ENCODE assay signal across 17 mouse cellular contexts in genomic region chr4:129510723-129511412, GRCm38 (mm10). TPM values are rescaled to one million over a fixed set of nuclear protein-coding genes. Genes with fewer than 3 reads are reported as not detected.
DNase-seq lines count a peak whose midpoint lies in the region; ATAC-seq lines count a peak whose summit lies in the region.
"Had no signal": no experiment of that assay in that cellular context is flagged by ENCODE, and none has a peak within 500 bp of the region (broad histone marks: within the 10 kb centered on the region; RNA-seq: fewer than 3 reads in every experiment).

No protein-coding gene starts in this region.

- H3K4me1 ChIP-seq in neural tube, embryonic 11.5 days (ENCODE audit: control insufficient read depth, insufficient read depth, low read length), result peaks cover 23% of the 10 kb centered on the region
- H3K4me1 ChIP-seq in hindbrain, embryonic 15.5 days (replicated peaks), result peaks cover 42% of the 10 kb centered on the region
- peaks cover 64% of the 10 kb centered on the region for H3K4me1 ChIP-seq in neural tube, embryonic 13.5 days (replicated peaks)

- H3K4me2 ChIP-seq in neural tube, embryonic 11.5 days (ENCODE audit: low read depth), result no peak overlapping the region; the same call in 1 of the 2 replicates
- no peak overlapping the region for H3K4me2 ChIP-seq in hindbrain, embryonic 15.5 days
- H3K4me2 ChIP-seq in neural tube, embryonic 13.5 days, result peak overlapping the region; percentile 3; the same call in 1 of the 2 replicates

- H3K36me3 ChIP-seq in neural tube, embryonic 11.5 days (ENCODE audit: control insufficient read depth, insufficient read depth, low read length), result 0 out of 2 replicates have a peak, but pooled peaks cover 2% of the 10 kb centered on the region
- H3K36me3 ChIP-seq in hindbrain, embryonic 15.5 days, result 0 out of 2 replicates have a peak, but pooled peaks cover 5% of the 10 kb centered on the region
- peaks cover 11% of the 10 kb centered on the region for H3K36me3 ChIP-seq in neural tube, embryonic 13.5 days

- 0 out of 2 replicates have a peak overlapping the region, but pooled peaks have one; percentile 18 for H3K9ac ChIP-seq in neural tube, embryonic 11.5 days (ENCODE audit: low read length)
- H3K9ac ChIP-seq in hindbrain, embryonic 15.5 days, result no peak overlapping the region
- H3K9ac ChIP-seq in neural tube, embryonic 13.5 days, result no peak overlapping the region

- H3K4me3 ChIP-seq in neural tube, embryonic 11.5 days (ENCODE audit: low read depth, low read length), result no peak overlapping the region
- no peak overlapping the region for H3K4me3 ChIP-seq in hindbrain, embryonic 15.5 days
- no peak overlapping the region for H3K4me3 ChIP-seq in neural tube, embryonic 13.5 days
- H3K4me3 ChIP-seq: myocyte had no signal

- 49% methylated on average over 6 of the region's 6 CpGs for WGBS in neural tube, embryonic 11.5 days
- 29% methylated on average over 6 of the region's 6 CpGs for WGBS in hindbrain, embryonic 15.5 days
- WGBS in neural tube, embryonic 13.5 days, result 41% methylated on average over 6 of the region's 6 CpGs

- H3K27ac ChIP-seq in neural tube, embryonic 11.5 days (ENCODE audit: low read depth, low read length), result peak overlapping the region; percentile 83
- H3K27ac ChIP-seq in hindbrain, embryonic 15.5 days (replicated peaks), result peak overlapping the region; percentile 66
- peak overlapping the region; percentile 82 for H3K27ac ChIP-seq in neural tube, embryonic 13.5 days (replicated peaks)

- DNase-seq in neural tube, embryonic 11.5 days (ENCODE audit: low spot score), result no peak
- DNase-seq in neural tube, embryonic 10.5 days (ENCODE audit: extremely low spot score, low spot score), result no peak
- peak; percentile 34 for DNase-seq in embryo, embryonic 9.5 days (ENCODE audit: extremely low spot score)
- DNase-seq in kidney, postnatal 36 days, result no peak
- DNase-seq: cerebellum, adult 11-12 months; kidney, postnatal 25 days; lung, adult 2 months; right cerebral cortex, postnatal 4 days; thymus, postnatal 14 days had no signal

- ATAC-seq in neural tube, embryonic 11.5 days (ENCODE audit: insufficient read depth, low FRiP score, low TSS enrichment), result no peak
- ATAC-seq in hindbrain, embryonic 15.5 days (ENCODE audit: low FRiP score, low read depth), result no peak
- no peak for ATAC-seq in neural tube, embryonic 13.5 days (ENCODE audit: low read depth)
- no peak for ATAC-seq in erythroblast, adult 5-6 weeks (replicated peaks; ENCODE audit: low FRiP score, poor library complexity, severe bottlenecking)
- no peak for ATAC-seq in frontal cortex, adult (ENCODE audit: low TSS enrichment)

- H3K27me3 ChIP-seq in neural tube, embryonic 11.5 days (ENCODE audit: control insufficient read depth, insufficient read depth, low read length), result no peaks in the 10 kb centered on the region
- H3K27me3 ChIP-seq in hindbrain, embryonic 15.5 days, result no peaks in the 10 kb centered on the region
- no peaks in the 10 kb centered on the region for H3K27me3 ChIP-seq in neural tube, embryonic 13.5 days

- no peaks in the 10 kb centered on the region for H3K9me3 ChIP-seq in neural tube, embryonic 11.5 days (ENCODE audit: control insufficient read depth, low read length)
- H3K9me3 ChIP-seq in hindbrain, embryonic 15.5 days, result no peaks in the 10 kb centered on the region
- H3K9me3 ChIP-seq in neural tube, embryonic 13.5 days, result no peaks in the 10 kb centered on the region

RNA-seq across cellular contexts. Expression of gene Marcksl1, which starts 2.5 kb away (rescaled TPM):
- 1,866 and 1,920 TPM in 2 replicates for polyA plus RNA-seq in neural tube, embryonic 11.5 days (2014; fragmentation: Nextera tagmentation; extraction: Ambion mirVana)
- polyA plus RNA-seq in hindbrain, embryonic 15.5 days (2015; fragmentation: Nextera tagmentation; extraction: Ambion mirVana), result 1,671 and 1,849 TPM in 2 replicates
- polyA plus RNA-seq in neural tube, embryonic 13.5 days (2015; fragmentation: Nextera tagmentation; extraction: Ambion mirVana), result 1,745 and 1,831 TPM in 2 replicates
- total RNA-seq in erythroblast, adult 5-6 weeks (2015; ENCODE audit: low replicate concordance), result 12.5 and 23.4 TPM in 2 replicates
- 7.4 and 13.1 TPM in 2 replicates for total RNA-seq in erythroblast, adult 5-6 weeks (2017; ENCODE audit: low replicate concordance)

RNA-seq across cellular contexts. Expression of gene Fam229a, which starts 19.9 kb away (rescaled TPM):
- polyA plus RNA-seq in neural tube, embryonic 11.5 days (2014; fragmentation: Nextera tagmentation; extraction: Ambion mirVana), result not detected in 2 replicates
- polyA plus RNA-seq in hindbrain, embryonic 15.5 days (2015; fragmentation: Nextera tagmentation; extraction: Ambion mirVana), result 0.39 and 0.87 TPM in 2 replicates
- polyA plus RNA-seq in neural tube, embryonic 13.5 days (2015; fragmentation: Nextera tagmentation; extraction: Ambion mirVana), result not detected in 2 replicates
- total RNA-seq in erythroblast, adult 5-6 weeks (2015; ENCODE audit: low replicate concordance), result 3.3 TPM in 1 of 2 replicates, not detected in the other
- total RNA-seq in erythroblast, adult 5-6 weeks (2017; ENCODE audit: low replicate concordance), result 0.68 and 2.1 TPM in 2 replicates
- total RNA-seq: ES-E14; hematopoietic stem cell, adult 5-6 weeks; left cerebral cortex, postnatal 36 days had no signal

RNA-seq across cellular contexts. Expression of gene Tssk3, which starts 20.0 kb away (rescaled TPM):
- polyA plus RNA-seq in neural tube, embryonic 11.5 days (2014; fragmentation: Nextera tagmentation; extraction: Ambion mirVana), result not detected in 2 replicates
- polyA plus RNA-seq in hindbrain, embryonic 15.5 days (2015; fragmentation: Nextera tagmentation; extraction: Ambion mirVana), result 0.53 and 0.73 TPM in 2 replicates
- polyA plus RNA-seq in neural tube, embryonic 13.5 days (2015; fragmentation: Nextera tagmentation; extraction: Ambion mirVana), result not detected in 2 replicates
- total RNA-seq in erythroblast, adult 5-6 weeks (2015; ENCODE audit: low replicate concordance), result not detected in 2 replicates
- total RNA-seq in erythroblast, adult 5-6 weeks (2017; ENCODE audit: low replicate concordance), result not detected in 2 replicates
- total RNA-seq: ES-E14; hematopoietic stem cell, adult 5-6 weeks had no signal
- polyA plus RNA-seq: myocyte had no signal

RNA-seq across cellular contexts. Expression of gene Hdac1, which starts 31.6 kb away (rescaled TPM):
- 243 and 258 TPM in 2 replicates for polyA plus RNA-seq in neural tube, embryonic 11.5 days (2014; fragmentation: Nextera tagmentation; extraction: Ambion mirVana)
- 84.7 and 92.2 TPM in 2 replicates for polyA plus RNA-seq in hindbrain, embryonic 15.5 days (2015; fragmentation: Nextera tagmentation; extraction: Ambion mirVana)
- polyA plus RNA-seq in neural tube, embryonic 13.5 days (2015; fragmentation: Nextera tagmentation; extraction: Ambion mirVana), result 116 and 120 TPM in 2 replicates
- 41.1 and 45.8 TPM in 2 replicates for total RNA-seq in erythroblast, adult 5-6 weeks (2015; ENCODE audit: low replicate concordance)
- 27.0 and 42.9 TPM in 2 replicates for total RNA-seq in erythroblast, adult 5-6 weeks (2017; ENCODE audit: low replicate concordance)

RNA-seq across cellular contexts. Expression of gene Bsdc1, which starts 49.5 kb away (rescaled TPM):
- polyA plus RNA-seq in neural tube, embryonic 11.5 days (2014; fragmentation: Nextera tagmentation; extraction: Ambion mirVana), result 27.6 and 31.7 TPM in 2 replicates
- polyA plus RNA-seq in hindbrain, embryonic 15.5 days (2015; fragmentation: Nextera tagmentation; extraction: Ambion mirVana), result 35.3 and 37.4 TPM in 2 replicates
- polyA plus RNA-seq in neural tube, embryonic 13.5 days (2015; fragmentation: Nextera tagmentation; extraction: Ambion mirVana), result 34.8 and 38.1 TPM in 2 replicates
- total RNA-seq in erythroblast, adult 5-6 weeks (2015; ENCODE audit: low replicate concordance), result 720 and 842 TPM in 2 replicates
- 1,074 and 1,469 TPM in 2 replicates for total RNA-seq in erythroblast, adult 5-6 weeks (2017; ENCODE audit: low replicate concordance)
